Mouse (Mus musculus) lung, embryonic 14.5 days (tissue): Measurements from ENCODE around the gene Pla2r1. TPM values are rescaled to one million over a fixed set of nuclear protein-coding genes. Genes with fewer than 3 reads are reported as not detected.

Experiments used
- ATAC-seq: fragments of 200-750 bp; cut with Nextera tagmentation; 2 replicates; pipeline ENCODE4 v1.8.0; 2017; ENCODE audit warnings: mild to moderate bottlenecking, moderate TSS enrichment, moderate library complexity; ENCODE audit not compliant: insufficient read depth
- DNase-seq: peaks from one replicate; pipeline ENCODE4 v3.0.0-alpha.2; 2015
- H3K27ac ChIP-seq: fragments of 300-500 bp; sonication (generic); 2 replicates; pipeline ENCODE4 v1.5.1; 2014; ENCODE audit warnings: low read depth, mild to moderate bottlenecking, moderate library complexity
- H3K27me3 ChIP-seq: fragments of 300-500 bp; sonication (generic); 2 replicates; pipeline ENCODE4 v1.6.1; 2014; ENCODE audit warnings: low read length, control low read depth; ENCODE audit not compliant: insufficient read depth
- H3K36me3 ChIP-seq: fragments of 300-500 bp; sonication (generic); 2 replicates; pipeline ENCODE4 v1.6.1; 2014; ENCODE audit warnings: control low read depth; ENCODE audit not compliant: insufficient read depth
- H3K4me1 ChIP-seq: fragments of 300-500 bp; sonication (generic); 2 replicates; pipeline ENCODE4 v1.6.1; 2014; ENCODE audit warnings: antibody characterized with exemption, control low read depth; ENCODE audit not compliant: insufficient read depth
- H3K4me2 ChIP-seq: fragments of 300-500 bp; sonication (generic); 2 replicates; pipeline ENCODE4 v1.6.1; 2014; ENCODE audit warnings: mild to moderate bottlenecking
- H3K4me3 ChIP-seq: fragments of 300-500 bp; sonication (generic); 2 replicates; pipeline ENCODE4 v1.5.1; 2014; ENCODE audit warnings: low read depth, low read length
- H3K9ac ChIP-seq: fragments of 300-500 bp; sonication (generic); 2 replicates; pipeline ENCODE4 v1.6.1; 2014
- H3K9me3 ChIP-seq: fragments of 300-500 bp; sonication (generic); 2 replicates; pipeline ENCODE4 v1.6.1; 2016; ENCODE audit warnings: low read depth, low read length, control low read depth
- CTCF ChIP-seq: IDR thresholded peaks from 2 replicates; pipeline ENCODE4 v1.5.1; 2016; ENCODE audit warnings: antibody characterized with exemption, low read depth
- WGBS: fragments of 180-500 bp; shearing (Covaris S2); extraction: QIAGEN DNeasy Blood & Tissue Kit; methylation state at CpG from one replicate; pipeline ENCODE4 v1.1.7; 2014; 5-methylcytosine and 5-hydroxymethylcytosine counted together
- polyA plus RNA-seq: library from polyadenylated mRNA; unstranded; fragments of >200 nt; fragmentation: Nextera tagmentation; extraction: Ambion mirVana; gene quantifications from 2 replicates; pipeline ENCODE4 v1.2.1, GENCODE M21; 2014

Gene Pla2r1
- polyA plus RNA-seq, 1 experiment from 2014 or later: 4.6 TPM

GRCm38 (mm10) chr2:60369454-60369853 is 183.7 kb downstream of the Pla2r1 start:
- ATAC-seq: no peak
- no peak overlapping the region for H3K9ac ChIP-seq
- no peak overlapping the region for H3K4me3 ChIP-seq

GRCm38 (mm10) chr2:60367871-60368270 is 185.2 kb downstream of the Pla2r1 start:
- H3K4me1 ChIP-seq: no peaks in the 10 kb centered on the region
- H3K4me2 ChIP-seq: no peak overlapping the region
- no peak overlapping the region for H3K4me3 ChIP-seq
- H3K9me3 ChIP-seq: no peaks in the 10 kb centered on the region
- WGBS: 78% methylated on average over 7 of the region's 7 CpGs
- ATAC-seq: no peak
- H3K36me3 ChIP-seq: no peaks in the 10 kb centered on the region
- no peak overlapping the region for H3K9ac ChIP-seq
- no peak overlapping the region for H3K27ac ChIP-seq
- TF ChIP-seq CTCF: no peak
- DNase-seq: no peak
- no peaks in the 10 kb centered on the region for H3K27me3 ChIP-seq

More at GRCm38 (mm10) chr2:60369454-60369853, 183.7 kb downstream of the Pla2r1 start:
- DNase-seq: no peak
- Histone ChIP-seq H3K27ac (no peak overlapping the region), H3K4me1 (no peaks in the 10 kb centered on the region), H3K36me3 (no peaks in the 10 kb centered on the region), H3K27me3 (no peaks in the 10 kb centered on the region), H3K9me3 (no peaks in the 10 kb centered on the region), H3K4me2 (no peak overlapping the region)
- WGBS: 84% methylated on average over 4 of the region's 4 CpGs
- TF ChIP-seq CTCF: no peak

Other genes with a start within 250 kb of the Pla2r1 start
- gene Ly75, start 170.0 kb downstream of the Pla2r1 start, polyA plus RNA-seq: 3.4 and 3.8 TPM in 2 replicates
- gene Itgb6, start 169.3 kb upstream of the Pla2r1 start, polyA plus RNA-seq: 5.5 and 6.2 TPM in 2 replicates